Mouse (Mus musculus): Measurements from ENCODE around the gene Fcer2a. TPM values are rescaled to one million over a fixed set of nuclear protein-coding genes. Genes with fewer than 3 reads are reported as not detected.

Gene Fcer2a
- polyA plus RNA-seq, 2 experiments, result 0.19 to 0.25 TPM

DNA sequence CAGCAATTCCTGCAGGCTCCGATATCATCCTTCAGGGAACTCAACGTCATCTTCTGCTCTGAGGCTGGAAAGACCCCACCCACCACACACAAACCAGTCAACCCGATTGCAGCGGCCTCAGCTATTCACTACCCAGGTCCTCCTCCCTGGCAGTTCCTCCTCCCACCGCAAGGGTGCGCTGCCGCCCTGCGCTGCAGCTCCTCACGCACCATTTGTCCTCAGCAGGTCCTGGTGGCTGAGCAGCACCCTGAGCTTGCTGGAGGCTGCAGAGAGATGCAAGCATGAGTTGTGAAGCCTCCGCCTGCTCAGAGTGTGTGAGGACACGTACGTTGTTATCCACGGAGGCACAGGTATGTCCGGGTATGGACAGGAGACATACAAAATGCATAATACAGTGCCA is 24.6 kb upstream of the Fcer2a start:
- TF ChIP-seq POLR2A (IDR thresholded peaks at IDR 0.05; ENCODE audit: borderline replicate concordance, extremely low read depth, insufficient read depth, insufficient read length), result no peak
- 15% methylated on average over 14 of the region's 14 CpGs for WGBS
- DNase-seq (ENCODE audit: low spot score) (no peak), ATAC-seq (ENCODE audit: low FRiP score, low read depth) (no peak)
- Histone ChIP-seq H3K27ac (replicated peaks; ENCODE audit: low read depth, low read length) (no peak overlapping the region), H3K9me3 (ENCODE audit: control insufficient read depth, low read length) (no peaks in the 10 kb centered on the region), H3K4me1 (ENCODE audit: control insufficient read depth, insufficient read depth, low read length) (no peaks in the 10 kb centered on the region), H3K4me2 (replicated peaks; ENCODE audit: low read depth, low read length, severe bottlenecking) (no peak overlapping the region), H3K4me3 (replicated peaks; ENCODE audit: low read length) (no peak overlapping the region), H3K36me3 (ENCODE audit: control insufficient read depth, insufficient read depth, low read length) (no peaks in the 10 kb centered on the region), H3K27me3 (ENCODE audit: control insufficient read depth, insufficient read depth, low read length) (no peaks in the 10 kb centered on the region), H3K9ac (ENCODE audit: low read depth, low read length, severe bottlenecking) (no peak overlapping the region)

DNA sequence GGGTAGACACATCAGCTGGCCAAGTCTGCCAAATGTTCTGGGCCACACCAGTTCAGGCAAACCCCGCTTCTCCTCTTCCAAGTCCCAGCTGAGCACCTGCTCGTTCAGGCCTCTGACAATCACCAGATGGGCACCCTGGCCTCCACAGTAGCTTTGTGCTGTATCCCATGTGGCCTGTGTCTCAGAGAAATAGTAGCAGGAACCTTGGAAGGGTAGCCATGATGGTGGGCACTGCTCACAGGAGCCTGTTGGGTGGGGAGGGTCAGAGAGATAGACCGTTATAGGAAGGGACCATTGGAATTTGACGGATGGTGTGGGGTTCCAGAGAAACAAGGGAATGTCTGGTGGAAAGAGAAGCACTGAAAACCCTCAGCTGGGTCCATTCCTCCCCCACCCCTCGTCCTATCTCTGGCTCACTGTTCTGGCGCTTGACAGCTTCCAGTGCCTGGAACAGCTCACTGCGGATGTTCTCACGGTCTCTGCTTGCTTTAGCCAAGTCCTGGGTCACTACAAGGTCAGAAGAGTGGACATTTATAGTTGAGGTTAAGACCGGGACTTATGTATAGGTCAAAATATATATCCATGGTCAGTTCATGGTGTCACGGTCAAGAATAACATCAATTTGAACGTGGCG is 23.5 kb upstream of the Fcer2a start:
- H3K9me3 ChIP-seq (ENCODE audit: control insufficient read depth, low read length), result no peaks in the 10 kb centered on the region
- no peak for TF ChIP-seq POLR2A (IDR thresholded peaks at IDR 0.05; ENCODE audit: borderline replicate concordance, extremely low read depth, insufficient read depth, insufficient read length)
- no peaks in the 10 kb centered on the region for H3K27me3 ChIP-seq (ENCODE audit: control insufficient read depth, insufficient read depth, low read length)

DNA sequence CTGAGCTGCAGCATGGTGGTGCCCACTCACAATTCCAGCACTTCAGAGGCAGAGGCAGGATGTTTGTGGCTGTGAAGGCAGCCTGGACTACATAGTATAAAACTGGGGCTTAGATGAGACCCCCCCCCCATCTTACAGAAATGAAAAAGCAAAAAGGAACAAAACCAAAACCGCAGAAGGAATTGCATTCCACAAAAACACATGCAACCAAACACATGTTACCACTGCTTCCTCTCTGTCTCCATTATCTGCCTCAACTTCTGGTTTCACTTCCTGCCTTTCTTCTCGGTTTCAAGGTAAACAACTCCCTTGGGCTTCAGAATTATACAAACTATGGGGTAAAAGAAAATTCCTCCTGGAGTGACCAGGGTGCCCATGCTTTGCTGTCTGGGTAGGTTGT is 17.7 kb upstream of the Fcer2a start:
- Histone ChIP-seq H3K9ac (ENCODE audit: low read depth, low read length, severe bottlenecking) (no peak overlapping the region), H3K27ac (replicated peaks; ENCODE audit: low read depth, low read length) (no peak overlapping the region), H3K27me3 (ENCODE audit: control insufficient read depth, insufficient read depth, low read length) (no peaks in the 10 kb centered on the region), H3K9me3 (ENCODE audit: control insufficient read depth, low read length) (no peaks in the 10 kb centered on the region), H3K4me3 (replicated peaks; ENCODE audit: low read length) (no peak overlapping the region), H3K4me1 (ENCODE audit: control insufficient read depth, insufficient read depth, low read length) (no peaks in the 10 kb centered on the region), H3K36me3 (ENCODE audit: control insufficient read depth, insufficient read depth, low read length) (no peaks in the 10 kb centered on the region), H3K4me2 (replicated peaks; ENCODE audit: low read depth, low read length, severe bottlenecking) (no peak overlapping the region)
- 68% methylated on average over 2 of the region's 2 CpGs for WGBS
- ATAC-seq (ENCODE audit: low FRiP score, low read depth), result no peak
- TF ChIP-seq POLR2A (IDR thresholded peaks at IDR 0.05; ENCODE audit: borderline replicate concordance, extremely low read depth, insufficient read depth, insufficient read length), result no peak
- DNase-seq (ENCODE audit: low spot score), result no peak

More for the DNA sequence above, 23.5 kb upstream of the Fcer2a start:
- Histone ChIP-seq H3K9ac (ENCODE audit: low read depth, low read length, severe bottlenecking) (no peak overlapping the region), H3K36me3 (ENCODE audit: control insufficient read depth, insufficient read depth, low read length) (no peaks in the 10 kb centered on the region), H3K4me2 (replicated peaks; ENCODE audit: low read depth, low read length, severe bottlenecking) (no peak overlapping the region), H3K4me3 (replicated peaks; ENCODE audit: low read length) (no peak overlapping the region), H3K4me1 (ENCODE audit: control insufficient read depth, insufficient read depth, low read length) (no peaks in the 10 kb centered on the region), H3K27ac (replicated peaks; ENCODE audit: low read depth, low read length) (no peak overlapping the region)
- ATAC-seq (ENCODE audit: low FRiP score, low read depth) (no peak), DNase-seq (ENCODE audit: low spot score) (no peak)
- 85% methylated on average over 12 of the region's 12 CpGs for WGBS

- H3K4me2 ChIP-seq (replicated peaks; ENCODE audit: low read depth, low read length, severe bottlenecking), result no peak overlapping the region
- H3K36me3 ChIP-seq (ENCODE audit: control insufficient read depth, insufficient read depth, low read length), result no peaks in the 10 kb centered on the region
- ATAC-seq (ENCODE audit: low FRiP score, low read depth), result no peak
- H3K27ac ChIP-seq (replicated peaks; ENCODE audit: low read depth, low read length), result no peak overlapping the region
- H3K4me3 ChIP-seq (replicated peaks; ENCODE audit: low read length), result no peak overlapping the region
- no peaks in the 10 kb centered on the region for H3K9me3 ChIP-seq (ENCODE audit: control insufficient read depth, low read length)
- TF ChIP-seq POLR2A (IDR thresholded peaks at IDR 0.05; ENCODE audit: borderline replicate concordance, extremely low read depth, insufficient read depth, insufficient read length), result no peak
- WGBS, result 72% methylated on average over 3 of the region's 3 CpGs
- DNase-seq (ENCODE audit: low spot score), result no peak
- H3K27me3 ChIP-seq (ENCODE audit: control insufficient read depth, insufficient read depth, low read length), result no peaks in the 10 kb centered on the region
- H3K4me1 ChIP-seq (ENCODE audit: control insufficient read depth, insufficient read depth, low read length), result no peaks in the 10 kb centered on the region
- H3K9ac ChIP-seq (ENCODE audit: low read depth, low read length, severe bottlenecking), result no peak overlapping the region
Observed at GRCm38 (mm10) chr8:3710312-3710711, 16.3 kb upstream of the Fcer2a start.

DNA sequence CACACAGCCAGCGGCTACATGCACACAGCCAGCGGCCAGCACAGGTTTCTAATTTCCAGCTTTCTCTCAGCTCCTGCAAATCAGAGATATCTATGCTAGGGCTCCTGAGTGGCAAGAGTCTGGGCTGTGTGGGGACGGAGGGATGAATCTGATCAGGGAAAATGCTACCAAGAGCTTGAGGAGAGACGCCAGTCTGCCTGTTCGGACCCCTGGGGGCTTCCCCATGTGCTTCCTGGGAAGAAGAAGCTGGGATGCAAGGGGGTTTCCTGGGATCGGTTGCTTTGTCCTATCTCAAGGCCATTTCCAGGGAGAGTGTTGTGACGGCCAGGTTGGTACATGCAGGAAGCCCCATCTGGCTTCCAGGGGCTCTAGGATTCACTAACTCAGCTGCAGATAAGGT is 13.6 kb upstream of the Fcer2a start:
- 67% methylated on average over 7 of the region's 7 CpGs for WGBS
- no peak overlapping the region for H3K27ac ChIP-seq (replicated peaks; ENCODE audit: low read depth, low read length)

More for the DNA sequence above, 13.6 kb upstream of the Fcer2a start:
- no peak for DNase-seq (ENCODE audit: low spot score)
- Histone ChIP-seq H3K9me3 (ENCODE audit: control insufficient read depth, low read length) (no peaks in the 10 kb centered on the region), H3K4me1 (ENCODE audit: control insufficient read depth, insufficient read depth, low read length) (no peaks in the 10 kb centered on the region), H3K27me3 (ENCODE audit: control insufficient read depth, insufficient read depth, low read length) (no peaks in the 10 kb centered on the region), H3K4me2 (replicated peaks; ENCODE audit: low read depth, low read length, severe bottlenecking) (no peak overlapping the region), H3K9ac (ENCODE audit: low read depth, low read length, severe bottlenecking) (no peak overlapping the region), H3K36me3 (ENCODE audit: control insufficient read depth, insufficient read depth, low read length) (no peaks in the 10 kb centered on the region), H3K4me3 (replicated peaks; ENCODE audit: low read length) (no peak overlapping the region)
- no peak for ATAC-seq (ENCODE audit: low FRiP score, low read depth)
- no peak for TF ChIP-seq POLR2A (IDR thresholded peaks at IDR 0.05; ENCODE audit: borderline replicate concordance, extremely low read depth, insufficient read depth, insufficient read length)
